Mouse (Mus musculus): ENCODE results near the gene Ctsw. TPM values are rescaled to one million over a fixed set of nuclear protein-coding genes. Genes with fewer than 3 reads are reported as not detected.
"Not testable (repeated sequence)": the region's sequence is repeated elsewhere in the genome, so short reads cannot be mapped to it uniquely, and the experiment has no call there.

The Ctsw gene
- polyA plus RNA-seq (2012; rRNA removed), result 2.6 and 4.0 TPM in 2 replicates

GRCm38 (mm10) chr19:5468374-5468773 lies at the start of gene Ctsw:
Ctsw (minus strand) TSS chr19:5468507.
- no peak for DNase-seq (ENCODE audit: low spot score)

GRCm38 (mm10) chr19:5516906-5517505 lies 48.7 kb upstream of the Ctsw start:
- DNase-seq (ENCODE audit: low spot score), result no peak

- no peak for DNase-seq (ENCODE audit: low spot score)
Measured at GRCm38 (mm10) chr19:5515840-5516777, 47.8 kb upstream of the Ctsw start.

GRCm38 (mm10) chr19:5513005-5513349 lies 44.7 kb upstream of the Ctsw start:
- DNase-seq (ENCODE audit: low spot score), result no peak

GRCm38 (mm10) chr19:5512091-5513004 lies 44.0 kb upstream of the Ctsw start:
- no peak for DNase-seq (ENCODE audit: low spot score)

GRCm38 (mm10) chr19:5511074-5511632 lies 42.8 kb upstream of the Ctsw start:
- no peak for DNase-seq (ENCODE audit: low spot score)

- DNase-seq (ENCODE audit: low spot score), result peak; percentile 89
Measured at GRCm38 (mm10) chr19:5510031-5511026, 42.0 kb upstream of the Ctsw start, which contains the start of gene Snx32. Snx32 (minus strand) TSS chr19:5510538.

GRCm38 (mm10) chr19:5503687-5504086 lies 35.4 kb upstream of the Ctsw start, which contains the start of gene 1700020D05Rik:
1700020D05Rik (minus strand) TSS chr19:5503787.
- no peak for DNase-seq (ENCODE audit: low spot score)

- DNase-seq (ENCODE audit: low spot score), result no peak
Measured at GRCm38 (mm10) chr19:5500330-5500875, 32.1 kb upstream of the Ctsw start.

- DNase-seq (ENCODE audit: low spot score), result no peak
Measured at GRCm38 (mm10) chr19:5496052-5496370, 27.7 kb upstream of the Ctsw start.

- no peak for DNase-seq (ENCODE audit: low spot score)
Measured at GRCm38 (mm10) chr19:5495353-5496051, 27.2 kb upstream of the Ctsw start.

- no peak for DNase-seq (ENCODE audit: low spot score)
Measured at GRCm38 (mm10) chr19:5494314-5494713, 26.0 kb upstream of the Ctsw start.

GRCm38 (mm10) chr19:5493301-5493721 lies 25.0 kb upstream of the Ctsw start:
- DNase-seq (ENCODE audit: low spot score), result not testable (repeated sequence)

- no peak for DNase-seq (ENCODE audit: low spot score)
Measured at GRCm38 (mm10) chr19:5492641-5493040, 24.3 kb upstream of the Ctsw start.

- peak; percentile 73 for DNase-seq (ENCODE audit: low spot score)
Measured at GRCm38 (mm10) chr19:5490898-5491708, 22.8 kb upstream of the Ctsw start.

GRCm38 (mm10) chr19:5490313-5490897 lies 22.1 kb upstream of the Ctsw start, which contains the start of gene Cfl1:
Cfl1 (plus strand) TSS chr19:5490455.
- peak; percentile 88 for DNase-seq (ENCODE audit: low spot score)

GRCm38 (mm10) chr19:5489721-5490120 lies 21.4 kb upstream of the Ctsw start:
- DNase-seq (ENCODE audit: low spot score), result not testable (repeated sequence)
